Mouse (Mus musculus) gastrocnemius, postnatal 14 days (tissue): ENCODE measurements around the gene Tmem81. TPM values are rescaled to one million over a fixed set of nuclear protein-coding genes. Genes with fewer than 3 reads are reported as not detected.

ENCODE experiments used
- DNase-seq: peaks from one replicate; pipeline ENCODE4 v3.0.0; 2021; ENCODE audit warnings: mixed read lengths
- intact Hi-C: fragments of 180-260 bp; cut with DNase I; formaldehyde crosslinking; loops from one replicate; pipeline ENCODE4 v1.15.1; 2025; ENCODE audit warnings: low total_unique reads
- total RNA-seq, 2 experiments: library from RNA; stranded (reverse); gene quantifications; 2 replicates each; pipeline ENCODE4 v1.2.3; 2021

Gene Tmem81
- total RNA-seq, 2 experiments from 2014 or later = 0.84 to 1.0 TPM

GRCm38 (mm10) chr1:132515339-132515738 lies 9.3 kb downstream of the Tmem81 start:
- intact Hi-C loops = loop anchor here (10.0 kb wide), 1 partner anchor 459 kb away; no protein-coding TSS in a partner anchor
- no peak for DNase-seq

- intact Hi-C loops = loop anchor here (10.0 kb wide), 1 partner anchor 458 kb away; no protein-coding TSS in a partner anchor
- DNase-seq = no peak
Observed at GRCm38 (mm10) chr1:132516776-132517175, 10.7 kb downstream of the Tmem81 start.

- DNase-seq = no peak
- intact Hi-C loops = loop anchor here (10.0 kb wide), 1 partner anchor 456 kb away; no protein-coding TSS in a partner anchor
Observed at GRCm38 (mm10) chr1:132518621-132519020, 12.6 kb downstream of the Tmem81 start.

DNA sequence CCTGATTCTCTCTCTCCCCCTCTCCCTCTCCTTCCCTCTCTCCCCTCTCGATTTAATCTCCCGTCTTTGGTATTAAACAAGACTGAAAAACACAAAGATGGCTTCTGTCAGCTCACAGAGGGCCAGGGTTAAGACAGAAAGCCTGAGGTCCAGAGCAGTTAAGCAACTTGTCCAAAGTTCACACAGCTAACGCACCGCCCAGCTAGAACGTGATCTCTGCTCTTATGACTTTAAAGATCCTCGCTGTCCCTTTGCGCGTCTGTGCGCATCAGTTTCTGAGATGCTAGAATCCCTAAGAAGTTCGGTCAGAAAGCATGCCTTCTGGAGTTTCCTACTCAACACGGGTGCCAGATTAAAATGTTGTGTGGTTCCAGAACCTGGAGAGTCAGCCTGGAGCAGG lies 13.7 kb downstream of the Tmem81 start:
- no peak for DNase-seq
- intact Hi-C loops = loop anchor here (10.0 kb wide), 2 partner anchors 185 to 455 kb away; no protein-coding TSS in a partner anchor

- peak; percentile 74 for DNase-seq
- intact Hi-C loops = loop anchor here (10.0 kb wide), 1 partner anchor 184 kb away; no protein-coding TSS in a partner anchor
Observed at GRCm38 (mm10) chr1:132520764-132521163, 14.7 kb downstream of the Tmem81 start.

DNA sequence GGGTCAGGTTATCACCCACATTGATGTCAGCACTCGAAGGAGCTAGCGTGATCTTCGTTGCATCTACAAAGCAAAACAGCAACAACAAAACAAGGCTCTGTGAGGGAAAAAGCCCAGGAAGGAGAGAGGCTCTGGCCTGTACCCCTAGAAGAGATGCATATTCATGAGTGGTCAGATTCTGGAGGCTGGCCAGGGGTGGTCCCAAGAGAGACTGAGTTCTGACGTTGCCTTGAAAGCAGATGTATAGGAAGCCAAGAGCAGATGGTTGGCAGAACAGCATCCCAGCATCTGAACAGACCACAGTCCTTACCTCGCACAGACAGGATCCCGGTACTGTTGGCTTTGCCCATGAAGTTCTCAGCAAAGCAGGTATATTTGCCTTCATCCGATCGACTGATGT lies 17.0 kb downstream of the Tmem81 start:
- DNase-seq = no peak
- intact Hi-C loops = loop anchor here (2.0 to 10.0 kb wide), 2 partner anchors 72 to 182 kb away; no protein-coding TSS in a partner anchor

- DNase-seq = no peak
- intact Hi-C loops = loop anchor here (2.0 to 10.0 kb wide), 2 partner anchors 71 to 181 kb away; no protein-coding TSS in a partner anchor
Observed at GRCm38 (mm10) chr1:132523920-132524319, 17.9 kb downstream of the Tmem81 start.

GRCm38 (mm10) chr1:132525832-132526231 lies 19.8 kb downstream of the Tmem81 start:
- DNase-seq = no peak
- intact Hi-C loops = loop anchor here (10.0 kb wide), 1 partner anchor 179 kb away; no protein-coding TSS in a partner anchor

DNA sequence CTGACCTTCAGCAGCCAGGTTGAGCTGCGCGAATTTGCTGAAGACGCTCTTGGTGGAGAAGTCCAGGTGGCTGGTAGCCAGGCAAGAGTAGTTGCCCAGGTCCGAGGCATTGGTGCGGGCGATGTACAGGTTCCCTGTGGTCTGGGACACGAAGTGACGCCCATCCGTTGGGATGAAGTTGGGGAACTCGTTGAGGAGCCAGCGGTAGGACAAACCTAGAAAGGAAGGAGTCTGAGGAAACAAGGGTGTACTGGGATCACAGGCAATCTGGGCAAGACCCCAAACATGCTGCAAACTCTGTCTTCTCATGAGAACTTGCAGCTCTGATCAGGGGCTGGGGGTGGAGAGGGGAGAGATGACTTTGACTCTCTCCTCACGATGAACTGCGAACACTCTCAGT lies 22.0 kb downstream of the Tmem81 start:
- DNase-seq = no peak
- intact Hi-C loops = loop anchor here (10.0 kb wide), 1 partner anchor 177 kb away; no protein-coding TSS in a partner anchor

DNA sequence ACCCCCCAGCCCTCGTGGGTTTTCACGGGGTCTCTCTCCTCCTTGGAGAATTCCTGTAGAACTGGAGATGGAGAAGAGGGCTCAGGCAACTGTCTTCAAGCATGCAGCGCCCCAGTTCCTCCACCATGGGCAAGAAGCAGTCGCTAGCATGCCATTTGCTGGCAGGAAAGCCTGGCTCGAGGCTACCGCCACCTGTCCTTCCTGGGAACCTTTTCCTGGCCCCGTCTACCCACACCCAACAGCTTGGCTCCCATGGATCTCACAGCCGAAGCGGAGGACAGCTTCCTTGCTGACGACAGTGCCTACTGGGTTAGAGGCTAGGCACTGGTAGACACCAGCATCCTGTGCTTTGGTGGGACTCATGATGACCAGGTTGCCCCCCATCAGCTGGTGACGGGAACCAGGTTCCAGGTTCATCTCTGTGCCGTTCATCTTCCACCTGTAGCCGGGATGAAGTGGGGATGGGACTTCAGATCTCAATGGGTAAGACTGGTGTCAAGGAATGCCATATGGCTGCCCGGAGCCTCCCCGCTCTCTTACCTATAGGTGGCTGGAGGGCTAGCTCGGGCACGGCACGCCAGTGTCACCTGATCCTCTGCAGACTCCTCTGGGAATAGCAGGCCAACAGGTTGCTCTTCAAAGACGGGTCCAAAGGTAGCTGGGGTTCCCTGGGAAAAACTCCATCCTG lies 22.8 kb downstream of the Tmem81 start:
- intact Hi-C loops = loop anchor here (10.0 kb wide), 1 partner anchor 176 kb away; no protein-coding TSS in a partner anchor
- DNase-seq = peak; percentile 32

DNA sequence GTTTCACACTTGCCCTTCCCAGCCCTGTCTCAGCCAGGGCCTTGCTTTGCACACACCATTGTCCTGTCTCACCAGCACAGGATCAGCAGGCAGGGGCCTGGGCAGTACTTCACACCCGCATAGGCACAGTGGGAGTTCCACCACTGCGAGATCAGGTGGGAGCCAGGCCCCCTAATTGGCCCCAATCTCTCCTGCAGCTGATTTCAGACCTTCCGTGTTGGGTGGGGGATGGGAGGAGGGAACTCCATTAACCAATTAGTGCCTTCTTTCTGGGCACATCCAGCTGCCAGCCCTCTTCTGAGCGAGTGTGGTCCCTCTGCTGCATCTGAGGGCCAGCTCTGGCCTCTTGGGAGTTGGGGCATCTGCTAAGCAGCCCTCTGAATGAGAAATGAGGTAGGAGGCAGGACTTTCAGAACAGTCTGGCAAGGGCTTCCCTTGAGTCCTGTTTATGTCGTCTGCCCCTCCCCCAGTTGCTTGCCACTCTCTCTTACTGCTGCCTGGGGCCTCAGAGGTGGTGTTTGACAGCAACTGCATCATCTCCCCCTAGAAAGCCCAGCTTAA lies 24.7 kb downstream of the Tmem81 start:
- intact Hi-C loops = no loop called here
- DNase-seq = no peak

- intact Hi-C loops = no loop called here
- DNase-seq = no peak
Observed at GRCm38 (mm10) chr1:132532521-132532920, 26.5 kb downstream of the Tmem81 start.

- no peak for DNase-seq
- intact Hi-C loops = no loop called here
Observed at GRCm38 (mm10) chr1:132533840-132534239, 27.8 kb downstream of the Tmem81 start.

- no peak for DNase-seq
- intact Hi-C loops = no loop called here
Observed at GRCm38 (mm10) chr1:132535541-132535940, 29.5 kb downstream of the Tmem81 start.

- DNase-seq = no peak
- intact Hi-C loops = no loop called here
Observed at GRCm38 (mm10) chr1:132536416-132536815, 30.4 kb downstream of the Tmem81 start.

DNA sequence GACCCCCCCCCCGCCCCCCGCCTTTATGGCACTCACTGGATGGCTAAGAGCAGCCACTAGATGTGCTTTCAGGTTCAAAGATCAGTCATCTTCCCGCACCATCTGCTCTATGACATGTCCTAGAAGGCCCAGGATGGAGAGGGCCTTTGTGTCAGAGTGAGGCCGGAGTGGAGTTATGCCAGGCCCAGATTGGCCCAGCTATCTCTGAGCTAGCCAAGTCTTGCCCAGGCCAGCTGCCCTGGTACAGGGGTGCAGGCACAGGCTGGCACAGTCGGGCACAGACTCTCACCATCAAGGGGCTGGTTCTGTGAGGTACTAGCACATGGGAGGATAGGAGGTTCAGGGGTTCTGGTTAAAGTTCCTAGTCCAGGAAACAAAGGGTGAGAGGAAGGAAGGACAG lies 31.7 kb downstream of the Tmem81 start:
- intact Hi-C loops = no loop called here
- no peak for DNase-seq

GRCm38 (mm10) chr1:132540701-132541100 lies 34.7 kb downstream of the Tmem81 start:
- intact Hi-C loops = no loop called here
- DNase-seq = no peak

GRCm38 (mm10) chr1:132541171-132541823 lies 35.3 kb downstream of the Tmem81 start:
- no peak for DNase-seq
- intact Hi-C loops = no loop called here

DNA sequence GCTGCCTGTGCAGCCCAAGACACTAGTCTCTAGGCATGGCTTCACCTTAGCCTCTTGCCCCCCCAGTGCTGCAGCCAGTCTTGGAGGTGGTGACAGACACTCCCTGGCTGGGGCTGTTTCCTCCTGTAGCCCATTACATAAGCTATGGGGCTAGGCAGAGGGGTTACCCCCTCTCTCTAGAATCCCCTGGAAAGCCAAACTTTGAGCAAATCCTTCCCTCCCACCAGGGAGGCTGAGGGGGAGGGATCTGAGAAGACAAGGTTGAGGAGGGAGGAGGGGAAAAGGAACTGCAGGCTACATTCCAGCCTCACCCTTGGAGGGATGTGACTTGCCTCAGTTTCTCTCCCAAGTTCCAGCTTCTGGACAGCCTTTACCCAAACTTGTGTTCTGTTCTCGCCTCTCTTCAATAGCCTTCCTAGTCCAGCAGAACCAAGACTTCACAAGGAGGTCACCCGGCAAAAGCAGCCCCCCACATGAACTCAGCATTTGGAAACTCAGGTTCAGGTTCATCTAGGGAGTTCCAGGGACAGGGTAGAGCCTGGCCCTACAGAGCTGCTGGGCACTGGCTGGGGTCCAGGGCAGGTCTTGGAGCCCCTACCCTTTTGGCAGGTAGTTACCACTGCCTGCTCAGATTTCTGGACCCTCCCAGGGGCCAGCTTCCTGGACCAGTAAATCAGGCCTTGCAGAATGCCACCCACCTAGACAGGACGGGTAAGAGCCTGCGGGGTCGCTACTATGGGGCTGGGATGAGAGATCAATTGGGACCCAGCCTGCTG lies 36.0 kb downstream of the Tmem81 start:
- intact Hi-C loops = no loop called here
- no peak for DNase-seq
